Mouse (Mus musculus): ENCODE results near the gene Gatad2a. TPM values are rescaled to one million over a fixed set of nuclear protein-coding genes. Genes with fewer than 3 reads are reported as not detected.

Gene Gatad2a
- total RNA-seq, 2 experiments from 2014 or later, result 31.4 to 33.4 TPM

GRCm38 (mm10) chr8:69935431-69935830 lies 60.8 kb downstream of the Gatad2a start:
- DNase-seq, result no peak

- DNase-seq, result no peak
Observed at GRCm38 (mm10) chr8:69934582-69934981, 61.6 kb downstream of the Gatad2a start.

DNA sequence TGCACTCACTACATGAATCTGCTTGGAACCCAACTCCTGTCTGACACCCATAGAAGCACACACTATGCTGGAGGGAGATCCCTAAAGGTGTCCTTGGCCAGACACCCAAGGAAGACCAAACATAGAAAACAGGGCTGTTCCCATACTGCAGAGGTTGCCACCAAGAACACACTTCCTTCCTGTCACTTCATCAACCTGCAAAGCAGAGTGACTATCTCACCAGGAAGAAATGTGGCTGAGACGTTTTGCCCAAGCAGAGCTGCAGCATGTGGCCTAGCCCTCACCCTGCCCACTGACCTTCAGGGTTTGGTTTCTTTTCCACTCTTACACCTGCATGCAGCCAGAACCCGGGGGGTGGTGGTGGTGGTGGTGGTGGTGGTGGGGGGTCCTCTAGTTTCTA lies 62.4 kb downstream of the Gatad2a start:
- no peak for DNase-seq

- no peak for DNase-seq
Observed at GRCm38 (mm10) chr8:69926901-69927300, 69.3 kb downstream of the Gatad2a start.

DNA sequence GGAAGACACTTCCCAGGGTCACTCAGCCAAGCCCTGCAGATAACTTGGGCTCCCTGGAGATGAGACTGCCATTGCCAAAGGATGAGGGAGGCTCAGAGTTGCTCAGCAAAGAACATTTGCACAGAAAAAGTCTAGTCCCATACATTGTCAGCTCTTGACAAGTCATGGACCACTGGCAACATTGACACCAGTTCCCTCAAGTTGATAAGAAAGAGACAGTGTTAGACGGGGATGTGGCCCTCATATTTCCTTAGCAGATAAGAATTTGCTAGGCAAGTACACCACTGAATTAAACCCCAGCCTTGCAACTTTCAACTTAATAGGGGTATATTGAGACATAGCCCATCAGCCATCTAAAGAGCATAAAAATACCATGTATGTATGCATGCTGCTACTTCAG lies 72.2 kb downstream of the Gatad2a start:
- no peak for DNase-seq

- DNase-seq, result no peak
Observed at GRCm38 (mm10) chr8:69921141-69921540, 75.0 kb downstream of the Gatad2a start.

GRCm38 (mm10) chr8:69919876-69920662 lies 76.1 kb downstream of the Gatad2a start:
- DNase-seq, result no peak

DNA sequence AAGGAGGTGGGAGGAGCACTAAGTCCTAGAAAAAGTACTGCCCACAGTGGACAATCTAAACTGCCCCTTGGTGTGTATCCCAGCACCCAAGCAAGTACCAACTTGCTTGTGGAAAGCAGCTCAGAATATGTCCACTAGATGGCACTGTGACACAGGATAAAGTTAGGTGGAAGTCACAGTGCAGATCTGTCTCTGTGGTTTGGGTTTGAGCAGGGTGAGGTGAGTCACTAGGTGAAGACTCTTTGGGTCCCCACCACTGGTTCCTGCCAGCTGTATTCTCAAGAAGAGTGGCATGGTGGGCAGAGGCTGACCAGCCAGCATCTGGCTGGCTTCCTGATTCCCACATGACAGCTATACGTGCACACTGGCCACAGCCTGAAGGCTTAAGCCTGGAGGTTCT lies 77.2 kb downstream of the Gatad2a start:
- peak; percentile 51 to 77 for DNase-seq

GRCm38 (mm10) chr8:69918506-69918905 lies 77.7 kb downstream of the Gatad2a start:
- DNase-seq, result no peak

DNA sequence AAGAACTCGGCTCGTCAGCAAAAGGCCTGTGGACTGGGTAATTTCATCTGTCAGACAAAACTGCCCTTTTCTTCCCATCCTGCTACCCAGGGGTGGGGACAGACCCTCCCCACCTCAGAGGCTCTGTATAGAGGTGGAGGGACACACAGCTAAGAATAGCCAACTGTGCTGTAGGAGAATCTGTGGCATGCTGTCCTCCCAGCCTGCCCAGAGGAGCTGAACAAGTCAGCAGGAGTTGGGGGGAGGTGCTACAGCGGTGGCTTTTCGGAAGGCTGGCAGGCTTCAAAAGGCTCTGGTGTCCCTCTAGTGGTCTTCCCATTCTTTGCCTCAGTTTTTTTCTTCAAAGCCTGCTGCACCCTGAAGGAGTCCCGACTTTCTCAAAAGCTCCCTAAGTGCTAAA lies 80.4 kb downstream of the Gatad2a start:
- DNase-seq, result no peak

GRCm38 (mm10) chr8:69914526-69914925 lies 81.7 kb downstream of the Gatad2a start:
- no peak for DNase-seq

- no peak for DNase-seq
Observed at GRCm38 (mm10) chr8:69912478-69913074, 83.6 kb downstream of the Gatad2a start.

DNA sequence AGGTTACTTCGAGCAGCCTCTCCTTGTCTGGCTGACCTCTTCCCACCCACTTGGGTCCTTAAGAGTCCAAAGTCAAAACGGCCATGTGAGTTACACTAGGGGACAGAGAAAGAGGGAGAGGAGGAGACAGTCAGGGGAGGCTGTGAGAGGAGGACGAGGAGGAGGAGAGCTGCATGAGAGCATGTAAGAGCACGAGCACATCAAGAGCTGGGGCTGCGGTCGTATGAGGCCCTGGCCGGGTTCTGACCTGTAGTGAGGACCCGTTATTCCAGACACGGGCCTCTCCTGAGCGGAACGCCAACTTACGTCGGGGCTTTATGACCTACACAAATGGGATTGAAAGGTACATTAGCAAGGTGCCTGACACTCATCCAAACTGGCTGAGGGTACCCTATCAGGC lies 84.3 kb downstream of the Gatad2a start:
- DNase-seq, result no peak

GRCm38 (mm10) chr8:69907106-69907505 lies 89.1 kb downstream of the Gatad2a start:
- no peak for DNase-seq

DNA sequence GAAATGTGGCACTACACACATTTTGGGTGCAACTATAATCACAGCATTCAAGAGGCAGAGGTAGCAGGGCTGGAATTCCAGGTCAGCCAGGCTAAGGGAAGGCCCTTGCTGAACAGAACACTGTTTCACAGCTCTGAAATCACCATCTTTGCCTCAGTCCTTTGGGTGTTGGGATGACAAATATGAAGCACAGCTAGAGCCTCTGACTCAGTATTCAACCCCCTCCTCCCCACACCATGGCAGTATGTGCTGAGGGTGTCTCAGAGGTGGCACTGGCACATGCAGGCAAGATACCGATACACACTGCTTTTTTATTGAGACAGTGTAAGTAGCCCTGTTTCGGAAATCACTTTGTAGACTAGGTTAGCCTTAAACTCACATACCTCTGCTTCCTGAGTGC lies 89.9 kb downstream of the Gatad2a start:
- DNase-seq, result no peak

DNA sequence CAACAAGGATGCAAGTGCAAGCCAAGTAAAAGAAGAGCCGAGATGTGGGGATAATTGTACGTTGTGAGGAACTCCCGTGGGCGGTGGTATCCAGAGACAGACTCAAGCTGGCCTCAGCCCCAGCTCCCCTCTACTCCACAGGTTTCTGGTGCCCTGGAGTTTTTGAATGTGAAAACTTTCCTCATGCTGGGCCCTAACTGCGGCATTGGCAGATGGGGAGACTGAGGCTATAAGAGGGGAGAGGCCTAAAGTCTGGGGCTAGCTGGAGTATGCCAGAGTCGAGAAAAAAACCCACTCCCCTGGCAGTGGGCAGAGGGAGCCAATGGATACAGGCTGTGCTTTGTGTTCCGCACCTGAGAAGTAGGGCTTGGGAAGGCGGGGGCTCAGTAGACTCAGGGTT lies 92.1 kb downstream of the Gatad2a start:
- DNase-seq, result no peak

GRCm38 (mm10) chr8:69903063-69903542 lies 93.1 kb downstream of the Gatad2a start:
- peak; percentile 100 for DNase-seq

DNA sequence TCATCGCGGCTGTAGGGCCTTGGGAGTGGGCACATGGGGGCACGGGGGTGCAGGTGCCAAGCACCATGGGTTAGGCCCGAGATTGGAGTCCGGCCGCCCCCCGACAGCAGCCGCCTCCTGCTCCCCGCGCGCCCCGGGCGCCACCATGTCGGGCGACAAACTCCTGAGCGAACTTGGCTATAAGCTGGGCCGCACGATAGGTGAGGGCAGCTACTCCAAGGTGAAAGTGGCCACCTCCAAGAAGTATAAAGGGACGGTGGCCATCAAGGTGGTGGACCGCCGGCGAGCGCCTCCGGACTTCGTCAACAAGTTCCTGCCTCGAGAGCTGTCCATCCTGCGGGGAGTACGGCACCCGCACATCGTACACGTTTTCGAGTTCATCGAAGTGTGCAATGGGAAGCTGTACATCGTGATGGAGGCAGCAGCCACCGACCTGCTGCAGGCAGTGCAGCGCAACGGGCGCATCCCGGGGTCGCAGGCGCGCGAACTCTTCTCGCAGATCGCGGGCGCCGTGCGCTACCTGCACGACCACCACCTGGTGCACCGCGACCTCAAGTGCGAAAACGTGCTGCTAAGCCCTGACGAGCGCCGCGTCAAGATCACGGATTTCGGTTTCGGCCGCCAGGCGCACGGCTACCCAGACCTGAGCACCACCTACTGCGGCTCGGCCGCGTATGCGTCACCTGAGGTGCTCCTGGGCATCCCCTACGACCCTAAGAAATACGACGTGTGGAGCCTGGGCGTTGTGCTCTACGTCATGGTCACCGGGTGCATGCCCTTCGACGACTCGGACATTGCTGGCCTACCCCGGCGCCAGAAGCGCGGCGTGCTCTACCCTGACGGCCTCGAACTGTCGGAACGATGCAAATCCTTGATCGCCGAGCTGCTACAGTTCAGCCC lies 93.8 kb downstream of the Gatad2a start, which contains the start of the genes Tssk6, Ndufa13 and Yjefn3:
TSS of gene Tssk6 (plus strand) at position 22 of the 900 bp plus-strand sequence.
TSS of gene Ndufa13 (minus strand) at position 396 of the 900 bp plus-strand sequence.
TSS of gene Yjefn3 (minus strand) at position 550 of the 900 bp plus-strand sequence.
- DNase-seq, result peak in 1 of 2 experiments; percentile 36

DNA sequence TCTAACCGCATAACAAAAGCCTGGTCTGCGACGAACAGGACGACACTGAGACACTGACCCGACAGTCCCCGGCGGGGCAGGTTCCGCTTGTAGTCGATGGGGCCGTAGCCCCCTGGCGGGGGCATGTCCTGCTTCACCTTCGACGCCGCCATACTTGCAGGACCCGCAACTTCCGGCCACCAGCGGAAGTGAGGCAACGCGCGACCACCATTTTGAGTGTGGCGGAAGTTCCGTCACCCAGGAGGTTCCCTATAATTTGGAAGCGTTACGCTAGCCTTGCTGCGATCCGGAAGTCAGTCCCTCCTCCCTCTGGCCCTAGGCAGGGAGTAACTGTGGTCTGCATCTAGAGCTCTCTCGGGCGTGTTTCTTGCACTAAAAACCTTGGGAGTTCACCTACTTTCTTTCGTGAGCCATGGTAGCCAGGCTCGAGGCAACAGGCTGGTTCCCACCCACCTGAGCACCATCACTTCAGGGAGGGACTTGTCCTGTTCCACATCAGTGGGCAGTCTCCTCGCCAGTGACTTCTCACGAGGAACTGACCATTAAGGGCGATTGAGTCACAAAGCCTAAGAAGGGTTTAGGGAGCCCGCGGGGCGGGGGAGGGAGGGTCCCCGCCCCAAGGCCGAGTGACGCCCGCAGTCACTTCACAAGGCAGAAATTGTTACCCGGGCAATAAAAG lies 94.6 kb downstream of the Gatad2a start:
- DNase-seq, result peak; percentile 97 to 98

DNA sequence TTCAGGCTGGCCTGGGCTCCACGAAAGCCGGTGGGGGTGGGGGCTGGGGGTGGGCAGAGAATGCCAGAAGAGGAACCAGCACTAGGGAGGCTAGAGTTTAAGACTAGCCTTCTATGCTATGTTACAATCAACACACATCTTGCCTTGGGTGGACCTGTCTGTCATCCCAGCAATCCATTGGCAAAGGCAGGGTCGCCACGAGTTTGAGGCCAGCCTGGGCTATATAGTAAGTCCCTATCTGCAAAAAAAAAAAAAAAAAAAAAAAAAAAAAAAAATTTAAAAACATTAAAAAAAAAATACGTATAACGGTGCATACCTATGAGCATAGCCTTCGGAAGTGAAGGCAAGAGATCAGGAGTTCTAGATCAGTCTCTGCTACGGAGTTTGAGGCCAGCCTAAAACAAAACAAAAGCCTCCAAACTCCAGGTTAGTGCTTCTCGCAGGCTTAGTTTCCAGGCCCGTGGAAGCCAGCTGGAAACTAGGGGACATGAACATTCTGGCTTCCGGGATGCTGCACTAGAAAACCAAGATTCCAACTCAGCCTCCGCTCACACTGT lies 95.2 kb downstream of the Gatad2a start:
- no peak for DNase-seq

- DNase-seq, result no peak
Observed at GRCm38 (mm10) chr8:69899876-69900275, 96.3 kb downstream of the Gatad2a start.

GRCm38 (mm10) chr8:69897857-69898256 lies 98.3 kb downstream of the Gatad2a start:
- no peak for DNase-seq

Measured in layer of hippocampus, postnatal 36 days (tissue).